ENCODE assay signal across 8 mouse cellular contexts in genomic region chr5:85586727-85587126, GRCm38 (mm10).
DNase-seq lines count a peak whose midpoint lies in the region; ATAC-seq and TF ChIP-seq lines count a peak whose summit lies in the region.

No protein-coding gene starts in this region.

- WGBS in hindbrain, embryonic 10.5 days: 29% methylated on average over 3 of the region's 3 CpGs
- WGBS in hindbrain, embryonic 12.5 days: 34% methylated on average over 3 of the region's 3 CpGs
- WGBS in liver, postnatal 0 days (ENCODE audit: insufficient replicate concordance): 23% methylated on average over 3 of the region's 3 CpGs

- peak; percentile 36 for DNase-seq in hindbrain, embryonic 10.5 days (ENCODE audit: low spot score)
- DNase-seq in urinary bladder, postnatal 14 days (ENCODE audit: low spot score): peak; percentile 9
- no peak for DNase-seq in urinary bladder, postnatal 4 days (ENCODE audit: low spot score in 2 of 2)
- DNase-seq in embryo, embryonic 10 days (ENCODE audit: low spot score): peak; percentile 30
- DNase-seq in liver, postnatal 0 days: no peak
- no peak for DNase-seq in thymus, postnatal 0 days (ENCODE audit: low spot score)

- no peak overlapping the region for H3K9ac ChIP-seq in hindbrain, embryonic 12.5 days
- no peak overlapping the region for H3K9ac ChIP-seq in liver, postnatal 0 days (replicated peaks)

- H3K4me1 ChIP-seq in hindbrain, embryonic 10.5 days (replicated peaks): no peaks in the 10 kb centered on the region
- H3K4me1 ChIP-seq in hindbrain, embryonic 12.5 days: no peaks in the 10 kb centered on the region
- H3K4me1 ChIP-seq in liver, postnatal 0 days (ENCODE audit: insufficient read depth): no peaks in the 10 kb centered on the region

- H3K4me3 ChIP-seq in hindbrain, embryonic 10.5 days: no peak overlapping the region
- H3K4me3 ChIP-seq in hindbrain, embryonic 12.5 days: no peak overlapping the region
- no peak overlapping the region for H3K4me3 ChIP-seq in liver, postnatal 0 days (ENCODE audit: low read depth, low read length)

- no peak overlapping the region for H3K4me2 ChIP-seq in hindbrain, embryonic 12.5 days (replicated peaks)
- H3K4me2 ChIP-seq in liver, postnatal 0 days (ENCODE audit: low read depth, low read length): no peak overlapping the region

- no peaks in the 10 kb centered on the region for H3K9me3 ChIP-seq in hindbrain, embryonic 10.5 days
- H3K9me3 ChIP-seq in hindbrain, embryonic 12.5 days (replicated peaks): no peaks in the 10 kb centered on the region
- H3K9me3 ChIP-seq in liver, postnatal 0 days (ENCODE audit: low read length): no peaks in the 10 kb centered on the region; the same call in 1 of the 2 replicates

- H3K27ac ChIP-seq in hindbrain, embryonic 10.5 days: no peak overlapping the region
- H3K27ac ChIP-seq in hindbrain, embryonic 12.5 days: no peak overlapping the region
- no peak overlapping the region for H3K27ac ChIP-seq in liver, postnatal 0 days (ENCODE audit: low read depth)

- no peaks in the 10 kb centered on the region for H3K27me3 ChIP-seq in hindbrain, embryonic 10.5 days (ENCODE audit: insufficient read depth, poor library complexity, severe bottlenecking)
- no peaks in the 10 kb centered on the region for H3K27me3 ChIP-seq in hindbrain, embryonic 12.5 days
- H3K27me3 ChIP-seq in liver, postnatal 0 days (ENCODE audit: insufficient read depth, low read length): no peaks in the 10 kb centered on the region

- TF ChIP-seq EP300 in liver, postnatal 0 days (IDR thresholded peaks at IDR 0.05; ENCODE audit: low read depth): no peak

- no peaks in the 10 kb centered on the region for H3K36me3 ChIP-seq in hindbrain, embryonic 10.5 days
- no peaks in the 10 kb centered on the region for H3K36me3 ChIP-seq in hindbrain, embryonic 12.5 days
- H3K36me3 ChIP-seq in liver, postnatal 0 days (replicated peaks; ENCODE audit: insufficient read depth, low read length): no peaks in the 10 kb centered on the region

- ATAC-seq in hindbrain, embryonic 12.5 days (ENCODE audit: low FRiP score): no peak
- no peak for ATAC-seq in liver, postnatal 0 days
- no peak for ATAC-seq in granulocyte monocyte progenitor cell, adult 5-6 weeks (replicated peaks; ENCODE audit: poor library complexity, severe bottlenecking)

- peak; percentile 25; the same call in 1 of the 2 replicates for TF ChIP-seq CTCF in liver, postnatal 0 days (IDR thresholded peaks at IDR 0.05; ENCODE audit: low read depth)

Comparison
In these comparisons a context has a peak if more than half of its experiments do, and no peak if none do; other contexts are left out.
1. DNase-seq: peak in hindbrain, embryonic 10.5 days (single experiment), urinary bladder, postnatal 14 days (single experiment) and embryo, embryonic 10 days (single experiment); none in urinary bladder, postnatal 4 days (0 of 2), liver, postnatal 0 days (single experiment) and thymus, postnatal 0 days (single experiment).